Mouse (Mus musculus) cerebellum, adult 8-10 months (tissue): Measurements from ENCODE around the gene Ghr.

Experiments used
- DNase-seq: peaks from one replicate; pipeline ENCODE4 v3.0.0; 2022

Gene Ghr

DNA sequence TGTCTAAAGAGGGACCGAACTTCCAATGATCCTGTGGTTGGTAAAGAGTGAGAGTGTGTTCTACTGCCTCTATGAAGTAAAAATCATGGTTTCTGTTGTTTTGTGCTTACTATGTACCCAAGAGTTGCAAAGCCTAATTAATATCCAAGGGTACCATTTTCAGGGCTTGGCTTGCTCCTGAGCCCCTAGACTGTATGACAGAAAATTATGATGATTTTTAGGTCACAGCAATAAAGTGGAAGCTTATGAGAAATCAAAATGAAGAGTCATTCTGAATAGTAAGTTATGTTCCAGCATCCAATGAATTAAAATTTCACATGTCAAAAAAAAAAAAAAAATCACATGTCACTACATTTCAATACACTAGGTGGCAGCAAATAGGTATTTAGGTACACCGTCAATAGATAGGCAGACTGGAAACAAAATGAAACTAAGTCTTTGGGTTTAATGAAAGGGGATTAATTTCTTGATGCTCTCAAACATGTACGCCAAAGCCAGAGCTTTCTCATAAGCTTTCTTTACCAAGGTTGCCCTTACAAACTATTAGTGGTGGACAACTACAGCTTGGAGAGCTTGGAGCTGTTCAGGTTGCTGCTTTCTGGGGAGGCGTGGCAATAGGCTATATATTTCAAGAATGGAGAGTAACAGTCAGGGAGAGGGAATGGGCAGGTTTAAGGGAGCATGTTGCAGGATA lies 227.1 kb downstream of the Ghr start:
- DNase-seq, result peak; percentile 5

DNA sequence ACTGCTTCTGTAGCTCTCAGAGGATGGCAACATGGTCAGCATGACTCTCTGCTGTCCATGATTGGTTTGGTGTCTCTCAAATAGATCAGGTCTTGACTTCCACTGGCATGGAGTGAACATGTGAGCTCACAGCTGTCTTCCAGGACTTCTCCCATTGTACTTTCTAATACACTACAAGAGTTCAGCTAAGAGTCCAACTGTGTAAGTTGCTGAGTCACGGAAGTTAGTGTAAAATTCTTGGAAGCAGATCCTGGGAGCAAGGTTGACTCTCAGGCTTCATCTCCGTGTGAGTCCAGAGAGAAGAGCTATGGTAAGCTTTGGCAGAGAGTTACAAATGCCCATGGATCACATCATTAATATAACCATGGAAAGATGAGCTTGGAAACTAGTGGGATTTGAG lies 229.6 kb downstream of the Ghr start:
- no peak for DNase-seq

DNA sequence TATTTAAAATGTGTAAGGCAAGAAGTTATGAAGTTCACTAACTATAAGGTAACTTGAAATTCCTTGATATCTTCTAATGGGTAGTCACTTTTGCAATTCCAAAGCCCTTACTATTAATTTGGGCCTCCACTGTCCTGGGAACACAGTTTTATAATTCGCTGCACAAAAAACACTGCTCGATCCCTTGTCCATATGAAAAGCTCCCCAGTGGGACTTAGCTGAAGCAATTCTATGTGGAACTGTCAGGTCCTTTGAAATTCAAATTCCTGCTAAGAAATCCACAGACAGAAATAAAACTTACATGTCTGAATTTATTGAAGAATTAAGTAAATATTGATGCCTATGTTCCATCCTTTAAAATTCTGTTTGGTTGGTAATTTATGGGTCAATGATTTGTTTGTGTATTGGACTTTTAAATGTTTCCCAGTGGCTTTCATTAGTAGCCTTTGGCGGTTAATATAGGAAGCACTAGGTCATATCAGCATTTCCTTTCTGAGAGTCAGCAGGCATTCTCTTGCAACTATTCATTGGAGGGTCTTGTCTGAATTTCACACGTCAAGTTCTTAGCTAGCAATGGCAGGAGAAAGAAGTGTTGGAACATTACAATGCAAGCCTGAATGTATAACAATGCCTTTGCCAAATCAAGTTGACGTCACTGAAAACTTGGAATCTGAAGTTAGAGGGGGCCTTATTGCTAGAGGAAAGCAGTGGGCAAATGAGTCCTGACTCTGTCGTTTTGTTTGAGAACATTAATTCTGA lies 233.8 kb downstream of the Ghr start:
- DNase-seq, result no peak

DNA sequence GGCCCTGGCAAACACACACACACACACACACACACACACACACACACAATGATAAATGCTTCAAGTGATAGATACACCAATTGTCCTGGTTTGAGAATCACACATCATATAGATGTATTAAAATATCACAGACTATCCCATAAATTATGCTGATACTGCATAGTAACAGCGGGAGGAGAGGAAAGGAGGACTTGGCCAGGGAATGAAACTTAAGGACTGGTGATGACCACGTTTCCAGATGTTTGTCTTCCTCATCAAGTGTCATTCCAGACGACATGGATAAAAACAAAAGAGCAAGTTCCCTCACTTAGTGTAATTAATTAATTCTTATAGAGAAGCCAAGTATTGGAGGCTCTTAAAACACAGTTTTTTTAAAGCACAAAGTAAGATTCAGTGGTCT lies 236.6 kb downstream of the Ghr start:
- DNase-seq, result no peak

DNA sequence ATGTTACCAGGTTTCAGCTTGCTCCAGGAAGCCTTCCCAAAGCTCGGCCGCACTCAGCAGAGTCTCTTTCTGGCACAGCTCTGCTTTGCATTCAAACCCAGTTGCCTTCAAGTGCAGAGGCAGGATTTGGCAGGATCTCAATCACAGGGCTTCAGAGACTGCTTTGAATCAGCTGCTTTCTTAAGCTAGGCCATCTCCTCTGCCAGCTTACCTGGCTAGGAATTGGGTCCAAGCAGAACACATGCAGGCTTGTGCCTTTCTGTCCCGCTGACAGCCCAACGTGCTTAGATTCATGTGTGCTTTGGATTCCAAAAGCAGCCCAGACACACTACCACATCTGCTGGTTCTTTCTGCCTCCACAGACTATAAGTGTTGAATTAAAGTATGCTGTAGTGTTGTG lies 238.7 kb downstream of the Ghr start:
- no peak for DNase-seq

DNA sequence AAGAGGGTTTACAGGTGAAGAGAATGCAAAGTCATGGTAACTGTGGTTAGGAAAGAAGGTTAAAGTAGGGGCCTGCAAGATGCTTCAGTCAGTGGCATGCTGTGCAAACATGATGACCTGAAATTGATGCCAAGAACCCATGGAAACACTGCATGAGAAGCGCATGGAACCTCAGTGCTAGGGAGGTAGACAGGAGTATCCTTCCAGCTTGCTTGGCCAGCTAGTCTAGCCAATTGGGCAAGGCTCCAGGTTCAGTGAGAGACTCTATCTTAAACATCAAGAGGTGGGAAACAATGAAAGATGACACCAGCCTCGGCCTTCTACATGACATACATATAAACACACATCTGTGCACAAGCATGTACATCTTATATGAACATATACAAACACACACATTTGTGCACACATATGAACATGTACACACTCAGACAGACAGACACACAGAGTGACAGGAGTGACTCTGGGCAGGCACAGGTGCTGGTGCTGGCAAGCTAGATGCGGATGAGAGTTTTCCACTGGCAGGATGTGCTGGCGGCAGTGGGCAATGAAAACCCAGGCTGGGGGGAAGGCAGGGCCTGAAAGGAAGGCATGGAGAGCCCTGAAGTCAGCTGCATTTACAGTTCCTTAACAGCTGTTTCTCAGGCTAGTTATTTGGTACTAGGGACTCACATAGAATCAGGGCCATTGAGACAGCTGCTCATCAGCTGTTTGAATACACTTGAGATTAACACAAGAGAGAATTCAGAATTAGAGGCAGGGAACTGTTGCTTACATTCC lies 241.3 kb downstream of the Ghr start:
- no peak for DNase-seq

DNA sequence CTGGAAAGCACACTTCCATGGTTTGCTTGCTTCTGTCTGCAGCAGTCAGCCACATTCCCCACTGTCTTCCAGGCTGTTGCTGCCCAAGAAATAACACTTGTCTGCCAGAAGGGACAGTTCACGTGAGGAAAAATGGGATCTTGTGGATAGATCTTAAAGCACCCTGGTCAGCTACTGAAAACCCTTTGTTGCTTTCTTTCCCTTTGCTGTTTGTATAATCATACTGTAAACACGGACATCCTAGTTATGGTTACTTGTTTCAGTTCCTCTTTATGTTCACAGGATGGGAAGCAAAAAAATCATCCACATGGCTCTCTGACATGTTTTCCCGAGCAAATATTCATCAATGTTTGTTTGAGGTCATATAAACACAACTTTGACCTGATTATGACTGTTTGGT lies 243.4 kb downstream of the Ghr start:
- no peak for DNase-seq

DNA sequence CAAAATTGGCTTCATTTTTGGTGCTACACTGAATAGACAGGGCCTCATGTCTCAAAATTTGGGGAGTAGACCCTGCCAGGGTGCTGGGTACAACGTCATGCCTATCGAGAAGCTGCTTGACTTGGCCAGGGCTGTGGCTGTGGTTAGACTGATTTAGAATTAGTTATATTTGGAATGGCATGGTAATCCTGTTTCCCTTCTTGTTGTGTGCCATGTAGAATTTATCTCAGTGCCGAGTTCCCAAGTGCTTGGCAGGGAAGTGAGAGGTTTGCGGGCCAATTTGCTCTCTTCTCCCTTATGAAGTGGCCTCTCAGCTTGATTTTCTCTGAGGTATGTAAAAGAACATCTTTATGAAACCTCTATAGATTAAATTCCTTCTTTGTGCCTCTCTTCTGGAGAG lies 250.8 kb downstream of the Ghr start:
- DNase-seq, result no peak

DNA sequence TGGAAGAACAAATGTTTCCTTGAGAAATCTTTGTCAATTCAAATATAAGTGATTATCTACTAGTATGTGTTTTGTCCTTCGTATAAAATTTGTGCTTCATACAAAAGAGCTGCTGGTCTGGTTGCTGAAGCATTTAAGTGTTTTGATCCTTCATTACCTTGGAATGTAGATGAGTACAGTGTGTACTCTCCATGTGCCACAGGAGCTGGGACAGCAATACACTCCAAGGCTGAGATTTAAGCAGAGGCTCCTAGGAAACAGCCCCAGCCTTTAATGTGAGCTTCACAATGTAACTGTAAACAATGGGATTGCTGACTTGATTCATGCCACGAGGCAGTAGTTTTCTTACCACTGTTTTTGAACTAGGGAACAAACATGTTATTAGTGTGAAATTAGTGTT lies 251.5 kb downstream of the Ghr start:
- no peak for DNase-seq

DNA sequence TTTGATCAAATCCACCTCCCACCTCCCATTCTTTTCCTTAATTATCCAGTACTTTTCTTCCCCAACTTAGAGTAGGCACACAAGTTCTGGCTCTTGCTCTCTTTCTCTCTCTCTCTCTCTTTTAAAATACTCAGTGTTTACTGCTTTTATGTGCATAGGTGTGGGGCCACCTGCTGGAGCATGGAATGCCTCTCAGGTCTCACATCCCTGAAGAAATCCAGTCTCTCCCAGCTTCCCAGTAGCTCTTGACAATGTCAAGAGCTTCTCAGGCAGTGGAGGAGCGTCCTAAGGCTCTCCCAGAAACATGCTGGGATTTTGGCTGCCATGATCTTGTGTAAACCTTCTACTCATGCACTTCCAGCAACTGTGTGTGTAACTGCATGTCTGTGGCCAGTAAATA lies 253.0 kb downstream of the Ghr start:
- no peak for DNase-seq

DNA sequence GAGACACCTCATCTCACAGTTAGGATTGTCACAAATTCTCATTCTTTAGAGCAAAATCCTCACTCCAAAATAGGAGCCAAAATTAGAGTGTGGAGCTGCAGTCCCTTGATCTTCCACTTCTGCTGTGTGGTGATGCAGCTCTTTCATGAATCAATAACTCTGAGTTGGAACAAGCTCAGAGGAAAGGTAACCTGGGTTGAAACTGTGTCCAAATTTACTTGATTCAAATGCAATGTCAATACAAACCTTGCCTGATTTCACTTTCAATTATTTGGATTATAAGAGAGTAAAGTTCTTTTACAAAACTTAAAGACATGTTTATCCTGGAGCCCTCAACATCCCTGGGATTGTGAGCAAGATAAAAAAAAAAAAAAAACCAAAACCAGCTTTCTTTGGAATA lies 260.3 kb downstream of the Ghr start:
- DNase-seq, result no peak

DNA sequence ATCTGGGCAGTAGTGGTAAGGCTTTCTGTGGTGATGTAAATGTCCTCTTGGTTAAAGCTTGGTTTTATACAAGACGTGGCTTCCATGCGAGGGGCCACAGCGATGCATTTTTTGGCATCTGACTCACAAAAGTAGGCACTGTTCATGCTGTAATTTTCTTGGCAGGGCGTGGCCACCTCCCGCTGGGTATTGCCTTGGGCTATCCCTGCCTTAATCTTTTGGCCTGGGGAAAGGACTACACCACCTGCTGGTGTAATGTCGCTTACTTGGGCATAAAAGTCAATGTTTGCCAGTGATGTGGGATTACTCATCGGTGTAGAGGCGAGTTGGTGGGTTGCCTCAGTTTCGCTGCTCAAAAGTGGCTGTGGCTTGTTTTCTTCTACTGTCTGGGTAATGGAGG lies 263.4 kb downstream of the Ghr start:
- DNase-seq, result no peak

DNA sequence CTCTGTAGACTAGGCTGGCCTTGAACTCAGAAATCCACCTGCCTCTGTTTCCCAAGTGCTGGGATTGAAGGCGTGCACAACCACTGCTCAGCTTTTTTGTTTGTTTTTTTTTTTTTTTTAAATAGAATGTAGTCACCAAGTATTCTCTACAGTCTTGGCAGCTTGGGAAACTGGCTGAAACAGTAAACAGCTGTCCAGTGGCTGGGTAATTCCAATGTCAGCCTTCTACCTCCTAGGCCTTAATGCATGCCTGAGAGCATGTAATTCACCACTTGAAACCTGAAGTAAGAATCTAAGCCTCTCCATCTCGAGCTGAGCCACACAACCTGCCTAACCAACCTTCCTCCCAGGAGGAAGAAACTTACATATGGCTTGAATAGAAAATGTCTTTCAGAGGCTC lies 266.7 kb downstream of the Ghr start:
- no peak for DNase-seq

DNA sequence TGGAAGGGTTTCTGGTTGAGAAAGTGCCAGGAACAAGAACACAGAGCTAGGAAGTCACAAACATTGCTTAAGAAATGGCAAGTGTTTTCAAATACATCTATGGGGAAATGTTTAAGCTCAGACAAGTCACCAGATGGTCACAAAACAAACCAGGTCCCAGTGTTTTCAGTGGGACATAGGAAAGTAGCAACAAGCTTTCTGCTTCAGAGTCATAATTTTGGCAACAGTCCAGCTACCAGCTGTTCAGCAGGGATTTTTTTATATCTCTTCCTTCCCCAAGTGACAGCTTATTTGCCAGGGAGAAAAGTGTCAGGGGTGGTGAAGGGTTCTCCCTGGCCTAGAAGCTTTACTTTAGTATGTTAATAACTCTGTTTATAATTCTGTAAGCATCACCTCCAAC lies 270.4 kb downstream of the Ghr start:
- no peak for DNase-seq

DNA sequence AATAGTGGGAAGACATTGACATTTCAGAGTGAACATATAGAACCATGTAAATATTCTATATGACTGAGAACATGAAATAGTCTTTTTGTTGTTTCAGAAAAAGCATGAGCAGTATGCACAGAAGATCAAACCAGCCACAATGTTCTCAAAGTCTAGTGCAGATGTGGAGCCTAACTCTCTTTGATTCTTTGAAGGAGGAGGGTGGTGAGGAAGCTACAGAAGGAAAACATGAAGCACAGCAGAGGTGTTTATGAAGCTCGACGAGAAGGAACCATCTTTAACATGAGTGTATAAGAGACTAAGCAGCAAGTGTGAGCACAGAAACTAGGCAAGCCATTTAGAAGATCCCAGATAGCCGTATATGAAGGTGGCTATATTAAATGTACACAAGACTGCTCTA lies 273.4 kb downstream of the Ghr start:
- no peak for DNase-seq

DNA sequence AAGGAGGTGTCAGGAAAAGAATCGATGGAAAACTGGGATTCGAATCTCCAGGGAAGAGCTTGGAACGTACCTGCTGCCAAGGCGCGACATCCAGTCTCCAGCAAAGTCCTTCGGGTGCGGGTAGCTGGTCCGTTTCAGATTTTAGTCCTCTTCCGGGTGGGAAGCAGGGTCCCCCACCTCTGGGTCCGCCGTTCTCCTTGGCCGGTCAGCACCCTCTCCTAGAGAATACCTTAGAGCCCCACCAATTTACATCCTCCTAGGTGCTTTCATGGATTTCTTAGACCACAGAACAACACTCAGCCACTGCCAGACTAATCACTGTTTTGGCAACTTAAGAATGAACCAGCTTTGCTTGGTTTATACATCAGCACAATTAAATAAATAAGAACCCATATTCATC lies 279.9 kb downstream of the Ghr start, which contains the start of gene Ccdc152:
Gene Ccdc152, minus strand, starts transcription at position 101 of the 400 bp plus-strand sequence.
- no peak for DNase-seq

DNA sequence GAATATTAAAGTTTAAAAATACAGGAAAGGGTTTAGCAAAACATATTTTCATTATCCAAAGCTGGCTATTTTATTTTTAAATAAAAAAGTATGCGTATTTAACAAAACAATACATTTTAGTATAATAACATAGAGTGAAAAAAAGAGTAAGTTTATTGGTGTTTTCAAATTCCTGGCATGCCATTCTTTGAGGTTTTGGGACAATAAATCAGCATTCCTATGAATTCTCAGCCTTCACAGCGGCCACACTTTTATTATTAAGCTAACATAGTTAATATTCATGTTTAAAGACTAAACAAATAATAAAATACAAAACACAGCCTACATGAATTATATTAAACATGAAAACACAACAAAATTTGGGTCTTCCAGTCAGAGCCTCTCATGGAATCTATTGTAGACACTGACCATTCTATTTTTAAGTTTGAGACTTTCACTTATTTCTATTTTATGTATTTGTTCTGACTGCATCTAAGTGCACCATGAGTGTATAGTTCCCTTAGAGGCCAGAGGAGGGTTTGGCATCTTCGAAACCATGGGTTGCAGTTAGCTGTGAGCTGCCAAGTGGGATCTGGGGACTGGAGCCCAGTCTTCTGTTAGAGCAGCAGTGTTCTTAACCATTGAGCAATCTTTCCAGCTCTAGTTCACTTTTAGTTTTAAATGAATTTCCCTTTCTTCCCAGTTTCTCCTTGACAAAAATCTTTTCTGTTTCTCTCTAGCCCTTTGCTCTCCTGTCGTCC lies 282.8 kb downstream of the Ghr start:
- DNase-seq, result no peak

DNA sequence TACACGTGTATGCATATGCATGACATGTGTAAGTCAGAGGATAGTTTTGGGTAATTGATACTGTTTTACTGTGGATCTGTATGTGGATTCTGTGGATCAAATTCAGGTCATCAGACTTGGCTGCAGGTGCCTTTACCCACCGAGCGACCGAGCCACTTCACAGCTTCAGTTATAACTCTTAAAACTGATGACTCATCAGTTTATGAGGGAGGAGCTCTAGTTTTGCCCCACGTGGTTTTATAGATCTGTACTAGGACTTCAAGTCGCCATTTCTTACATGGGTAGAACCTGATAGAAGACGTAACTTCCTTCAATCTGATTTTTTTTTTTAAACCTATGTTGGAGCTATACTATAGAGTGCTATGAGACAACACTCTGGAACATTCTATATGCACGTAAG lies 285.7 kb downstream of the Ghr start:
- DNase-seq, result no peak

DNA sequence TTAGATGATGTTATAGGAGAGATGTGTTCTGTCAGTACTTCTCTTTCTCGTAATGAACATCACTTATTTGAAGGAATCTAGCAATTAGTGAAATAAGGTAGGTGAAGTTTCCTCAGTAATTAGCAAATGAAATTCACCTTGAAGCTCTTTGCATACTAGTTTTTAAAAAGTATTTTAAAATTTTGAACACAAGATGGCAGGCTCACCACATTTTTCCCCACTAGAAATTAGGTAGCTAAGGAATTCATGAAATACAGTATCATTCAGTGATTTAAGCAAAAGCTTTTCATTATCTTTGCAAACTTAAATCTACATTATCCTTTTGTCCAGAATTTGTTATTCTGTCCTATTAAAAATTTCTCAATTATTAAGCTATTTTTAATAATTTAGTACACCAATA lies 287.3 kb downstream of the Ghr start:
- no peak for DNase-seq

DNA sequence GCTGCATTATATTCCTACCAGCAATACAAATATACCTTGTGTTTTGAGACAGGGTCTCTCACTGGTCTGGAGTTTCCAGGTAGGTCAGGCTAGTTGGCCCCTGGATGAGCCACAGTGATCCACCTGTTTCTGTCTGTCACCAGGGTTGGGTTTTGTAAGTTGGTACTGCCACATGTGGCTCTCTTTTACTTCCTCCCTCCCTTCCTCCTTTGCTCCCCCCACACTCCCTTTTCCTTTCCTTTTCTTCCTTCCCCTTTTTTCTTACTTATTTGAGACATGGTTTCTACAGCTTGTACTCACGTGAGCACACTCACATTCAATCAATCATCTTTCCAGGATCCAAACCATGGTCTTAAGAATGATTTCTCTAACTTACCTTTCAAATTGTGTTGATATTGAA lies 289.8 kb downstream of the Ghr start:
- no peak for DNase-seq

DNA sequence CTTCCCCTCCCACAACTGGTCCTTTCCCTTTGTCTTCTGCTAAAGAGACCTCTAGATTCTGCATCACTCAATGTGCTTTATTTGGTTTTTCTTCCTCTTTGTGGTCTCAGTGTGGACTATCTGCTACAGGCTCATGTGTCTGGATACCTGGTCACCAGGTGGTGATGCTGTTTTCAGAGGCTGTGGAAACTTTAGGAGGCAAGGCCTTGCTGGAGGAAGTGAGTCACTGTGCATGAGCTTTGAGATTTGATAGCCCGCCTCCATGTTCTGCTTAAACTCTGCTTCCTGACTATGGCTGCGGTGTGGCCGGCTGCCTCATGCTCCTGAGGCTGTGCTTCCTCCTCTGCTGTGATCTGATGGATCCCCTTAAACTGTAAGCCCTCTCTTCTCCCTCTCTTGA lies 292.9 kb downstream of the Ghr start:
- no peak for DNase-seq

DNA sequence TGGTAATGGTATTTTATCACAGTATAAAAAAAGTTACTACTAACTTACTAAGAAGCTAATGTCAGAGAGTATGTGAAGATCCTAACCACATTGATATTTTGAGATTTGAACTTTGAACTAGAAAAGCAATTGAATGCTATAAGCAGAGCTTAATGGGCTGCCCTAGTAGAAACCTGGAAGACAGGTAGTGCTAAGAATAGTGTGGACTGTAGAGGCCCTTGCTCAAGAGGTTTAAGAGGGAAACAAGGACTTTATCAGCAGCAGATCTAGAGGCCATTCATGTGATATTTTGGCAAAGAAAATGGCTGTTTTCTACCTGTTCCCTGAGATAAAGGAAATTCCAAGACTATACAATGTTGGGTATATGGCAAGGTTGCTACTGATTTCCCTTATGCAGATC lies 297.3 kb downstream of the Ghr start:
- no peak for DNase-seq

DNA sequence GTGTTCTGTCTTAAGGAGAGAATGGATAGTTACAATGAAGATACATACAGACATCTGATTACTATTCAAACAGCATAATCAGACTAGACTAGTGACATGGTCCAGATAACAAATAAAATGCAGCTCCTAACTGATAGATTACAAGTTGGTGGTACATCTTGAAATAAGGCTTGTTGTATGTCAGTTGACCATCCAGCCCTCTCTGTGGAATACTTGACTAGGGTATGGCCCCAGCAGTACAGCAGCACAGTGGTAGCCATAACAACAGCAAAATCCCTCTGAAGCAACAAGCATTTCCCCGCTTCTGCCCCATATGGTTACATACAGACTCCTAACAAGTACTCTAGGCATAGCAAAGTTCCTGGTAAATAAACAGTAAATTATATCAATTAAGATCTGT lies 301.6 kb downstream of the Ghr start:
- DNase-seq, result no peak
